ENCODE assay signal across 35 mouse cellular contexts in genomic region chr8:104847741-104848462, GRCm38 (mm10). TPM values are rescaled to one million over a fixed set of nuclear protein-coding genes. Genes with fewer than 3 reads are reported as not detected.
"Had no signal": no experiment of that assay in that cellular context is flagged by ENCODE, and none has a peak within 500 bp of the region (broad histone marks: within the 10 kb centered on the region; RNA-seq: fewer than 3 reads in every experiment).

No protein-coding gene starts in this region.

- H3K27me3 ChIP-seq: forebrain, embryonic 15.5 days; heart, embryonic 13.5 days; heart, embryonic 15.5 days; hindbrain, embryonic 13.5 days; hindbrain, embryonic 15.5 days; kidney, embryonic 15.5 days; limb, embryonic 13.5 days; limb, embryonic 15.5 days had no signal

- H3K4me2 ChIP-seq: forebrain, embryonic 15.5 days; heart, embryonic 11.5 days; heart, embryonic 13.5 days; heart, embryonic 15.5 days; hindbrain, embryonic 13.5 days; hindbrain, embryonic 15.5 days; kidney, embryonic 15.5 days; limb, embryonic 13.5 days; limb, embryonic 15.5 days; liver, embryonic 11.5 days had no signal

- ATAC-seq: forebrain, embryonic 15.5 days; forebrain, postnatal 0 days; hindbrain, postnatal 0 days had no signal

- H3K4me1 ChIP-seq: forebrain, embryonic 15.5 days; heart, embryonic 13.5 days; heart, embryonic 15.5 days; hindbrain, embryonic 13.5 days; hindbrain, embryonic 15.5 days; kidney, embryonic 15.5 days; limb, embryonic 13.5 days; limb, embryonic 15.5 days had no signal

- H3K36me3 ChIP-seq: forebrain, embryonic 15.5 days; heart, embryonic 13.5 days; heart, embryonic 15.5 days; hindbrain, embryonic 13.5 days; hindbrain, embryonic 15.5 days; kidney, embryonic 15.5 days; limb, embryonic 13.5 days; limb, embryonic 15.5 days had no signal

- H3K9ac ChIP-seq: forebrain, embryonic 15.5 days; forebrain, postnatal 0 days; heart, embryonic 13.5 days; heart, embryonic 15.5 days; hindbrain, embryonic 13.5 days; hindbrain, embryonic 15.5 days; kidney, embryonic 15.5 days; limb, embryonic 13.5 days; limb, embryonic 15.5 days had no signal

- H3K9me3 ChIP-seq: forebrain, embryonic 15.5 days; heart, embryonic 13.5 days; heart, embryonic 15.5 days; hindbrain, embryonic 13.5 days; hindbrain, embryonic 15.5 days; kidney, embryonic 15.5 days; limb, embryonic 13.5 days; limb, embryonic 15.5 days had no signal

- DNase-seq: forebrain, postnatal 0 days; gastrocnemius, postnatal 14 days; gastrocnemius, postnatal 36 days; heart, adult 18-20 months; heart, postnatal 14 days; heart, postnatal 36 days; kidney, adult 11 months; kidney, postnatal 10 days; kidney, postnatal 36 days; layer of hippocampus, adult 9-11 months; layer of hippocampus, postnatal 36 days; left cerebral cortex, postnatal 4 days had no signal

- H3K4me3 ChIP-seq: forebrain, embryonic 15.5 days; heart, embryonic 13.5 days; heart, embryonic 15.5 days; hindbrain, embryonic 13.5 days; hindbrain, embryonic 15.5 days; kidney, embryonic 15.5 days; limb, embryonic 13.5 days; limb, embryonic 15.5 days had no signal

- H3K27ac ChIP-seq: forebrain, embryonic 15.5 days; heart, embryonic 13.5 days; heart, embryonic 15.5 days; hindbrain, embryonic 13.5 days; hindbrain, embryonic 15.5 days; hindbrain, postnatal 0 days; kidney, embryonic 15.5 days; limb, embryonic 13.5 days; limb, embryonic 15.5 days had no signal

RNA-seq across cellular contexts. Expression of gene Ces2c, which starts 1.0 kb away (rescaled TPM):
- total RNA-seq: forebrain, postnatal 0 days; heart, adult 18-20 months; heart, adult 8-10 months; heart, postnatal 14 days; heart, postnatal 36 days; hindbrain, postnatal 0 days; layer of hippocampus, adult 18-20 months; layer of hippocampus, adult 8-10 months; layer of hippocampus, postnatal 14 days; layer of hippocampus, postnatal 36 days; left cerebral cortex, adult 18-20 months; left cerebral cortex, adult 8-10 months; left cerebral cortex, postnatal 10 days; left cerebral cortex, postnatal 25 days; left cerebral cortex, postnatal 4 days had no signal
- polyA plus RNA-seq: forebrain, embryonic 15.5 days; forebrain, postnatal 0 days; heart, embryonic 11.5 days; heart, embryonic 13.5 days; heart, embryonic 15.5 days; heart, postnatal 0 days; hindbrain, embryonic 11.5 days; hindbrain, embryonic 13.5 days; hindbrain, embryonic 15.5 days; hindbrain, postnatal 0 days; limb, embryonic 11.5 days; limb, embryonic 13.5 days; limb, embryonic 15.5 days; liver, embryonic 11.5 days had no signal

RNA-seq across cellular contexts. Expression of gene Ces2b, which starts 16.5 kb away (rescaled TPM):
- total RNA-seq: forebrain, postnatal 0 days; hematopoietic stem cell, adult 5-6 weeks; layer of hippocampus, adult 18-20 months; left cerebral cortex, adult 18-20 months had no signal
- polyA plus RNA-seq: forebrain, postnatal 0 days; heart, embryonic 11.5 days; limb, embryonic 13.5 days; liver, embryonic 11.5 days had no signal
